Mouse (Mus musculus) hindbrain, embryonic 14.5 days (tissue): ENCODE measurements around the gene Man2b2. TPM values are rescaled to one million over a fixed set of nuclear protein-coding genes. Genes with fewer than 3 reads are reported as not detected.
"Not testable (repeated sequence)": the region's sequence is repeated elsewhere in the genome, so short reads cannot be mapped to it uniquely, and the experiment has no call there.

Source experiments
- ATAC-seq: fragments of 200-750 bp; cut with Nextera tagmentation; 2 replicates; pipeline ENCODE4 v1.8.0; 2017; ENCODE audit warnings: moderate number of reproducible peaks, mild to moderate bottlenecking, moderate TSS enrichment, moderate library complexity; ENCODE audit not compliant: low FRiP score
- DNase-seq: peaks from one replicate; pipeline ENCODE4 v3.0.0-alpha.2; 2015; ENCODE audit warnings: low spot score
- H3K27ac ChIP-seq: fragments of 300-500 bp; sonication (generic); 2 replicates; pipeline ENCODE4 v1.5.1; 2014; ENCODE audit warnings: mild to moderate bottlenecking, moderate library complexity
- H3K27me3 ChIP-seq: fragments of 300-500 bp; sonication (generic); 2 replicates; pipeline ENCODE4 v1.6.1; 2014; ENCODE audit warnings: mild to moderate bottlenecking, low read length, mixed read lengths; ENCODE audit not compliant: control insufficient read depth, insufficient read depth
- H3K36me3 ChIP-seq: fragments of 300-500 bp; sonication (generic); replicated peaks from 2 replicates; pipeline ENCODE4 v1.6.1; 2014; ENCODE audit not compliant: control insufficient read depth, insufficient read depth
- H3K4me1 ChIP-seq: fragments of 300-500 bp; sonication (generic); replicated peaks from 2 replicates; pipeline ENCODE4 v1.6.1; 2014; ENCODE audit warnings: antibody characterized with exemption, low read length, mixed read lengths; ENCODE audit not compliant: control insufficient read depth, insufficient read depth
- H3K4me2 ChIP-seq: fragments of 300-500 bp; sonication (generic); replicated peaks from 2 replicates; pipeline ENCODE4 v1.6.1; 2014; ENCODE audit warnings: mild to moderate bottlenecking, moderate library complexity
- H3K4me3 ChIP-seq: fragments of 300-500 bp; sonication (generic); replicated peaks from 2 replicates; pipeline ENCODE4 v1.5.1; 2014; ENCODE audit warnings: mild to moderate bottlenecking, low read length
- H3K9ac ChIP-seq: fragments of 300-500 bp; sonication (generic); 2 replicates; pipeline ENCODE4 v1.6.1; 2014
- H3K9me3 ChIP-seq: fragments of 300-500 bp; sonication (generic); 2 replicates; pipeline ENCODE4 v1.6.1; 2016; ENCODE audit warnings: low read length; ENCODE audit not compliant: control insufficient read depth
- WGBS: fragments of 180-500 bp; shearing (Covaris S2); extraction: QIAGEN DNeasy Blood & Tissue Kit; methylation state at CpG from one replicate; pipeline ENCODE4 v1.1.7; 2014; 5-methylcytosine and 5-hydroxymethylcytosine counted together
- polyA plus RNA-seq: library from polyadenylated mRNA; unstranded; fragments of >200 nt; fragmentation: Nextera tagmentation; extraction: Ambion mirVana; gene quantifications from 2 replicates; pipeline ENCODE4 v1.2.1, GENCODE M21; 2014

The Man2b2 gene
- polyA plus RNA-seq, 1 experiment from 2014 or later = 13.9 TPM

DNA sequence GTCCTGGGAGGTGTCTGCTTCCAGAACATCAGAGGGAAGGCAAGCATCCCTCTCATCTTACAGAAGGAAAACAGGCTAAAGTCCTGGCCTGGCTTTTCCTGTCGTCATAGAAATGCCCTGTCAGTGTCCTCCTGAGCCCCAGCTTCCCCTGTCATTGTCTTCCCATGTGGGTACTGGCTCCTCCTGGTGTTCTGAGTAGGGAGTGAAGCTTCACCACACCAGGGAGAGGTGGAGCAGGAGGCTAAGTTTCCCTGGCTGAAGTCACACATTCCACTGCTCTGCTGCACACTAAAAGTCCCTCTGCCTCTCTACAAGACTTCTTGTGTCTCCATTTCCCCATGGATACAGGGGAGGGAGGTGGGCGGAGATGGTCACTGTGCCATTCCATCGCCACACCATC is 12.7 kb downstream of the Man2b2 start:
- Histone ChIP-seq H3K4me2 (no peak overlapping the region), H3K36me3 (no peaks in the 10 kb centered on the region), H3K27ac (no peak overlapping the region), H3K4me3 (no peak overlapping the region), H3K9me3 (no peaks in the 10 kb centered on the region), H3K4me1 (no peaks in the 10 kb centered on the region), H3K27me3 (no peaks in the 10 kb centered on the region), H3K9ac (no peak overlapping the region)
- DNase-seq (no peak), ATAC-seq (no peak)
- WGBS = 58% methylated on average over 3 of the region's 3 CpGs

DNA sequence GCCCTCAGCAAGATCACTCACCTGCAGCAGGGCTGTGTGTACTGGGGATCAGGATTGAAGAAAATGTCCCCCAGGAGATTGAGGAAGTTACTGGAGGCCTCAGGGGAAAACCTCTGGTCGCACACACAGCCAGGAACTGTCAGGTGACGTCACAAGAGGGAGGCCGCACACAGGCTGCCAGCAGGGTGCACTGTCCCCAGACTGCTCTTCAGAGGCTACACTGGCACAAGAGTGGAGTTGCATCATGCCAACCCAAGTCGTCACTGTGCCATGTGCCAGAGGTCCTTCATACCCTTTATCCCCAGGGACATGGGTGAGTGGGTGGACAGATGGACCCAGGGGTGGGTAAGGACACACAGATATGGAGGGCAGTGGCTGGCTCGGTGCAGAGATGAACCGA is 15.9 kb downstream of the Man2b2 start:
- ATAC-seq (no peak), DNase-seq (no peak)
- no peaks in the 10 kb centered on the region for H3K4me1 ChIP-seq
- no peaks in the 10 kb centered on the region for H3K27me3 ChIP-seq
- no peak overlapping the region for H3K27ac ChIP-seq
- no peaks in the 10 kb centered on the region for H3K36me3 ChIP-seq
- H3K9me3 ChIP-seq = no peaks in the 10 kb centered on the region
- 72% methylated on average over 6 of the region's 6 CpGs for WGBS
- no peak overlapping the region for H3K4me2 ChIP-seq
- H3K9ac ChIP-seq = no peak overlapping the region
- H3K4me3 ChIP-seq = no peak overlapping the region

DNA sequence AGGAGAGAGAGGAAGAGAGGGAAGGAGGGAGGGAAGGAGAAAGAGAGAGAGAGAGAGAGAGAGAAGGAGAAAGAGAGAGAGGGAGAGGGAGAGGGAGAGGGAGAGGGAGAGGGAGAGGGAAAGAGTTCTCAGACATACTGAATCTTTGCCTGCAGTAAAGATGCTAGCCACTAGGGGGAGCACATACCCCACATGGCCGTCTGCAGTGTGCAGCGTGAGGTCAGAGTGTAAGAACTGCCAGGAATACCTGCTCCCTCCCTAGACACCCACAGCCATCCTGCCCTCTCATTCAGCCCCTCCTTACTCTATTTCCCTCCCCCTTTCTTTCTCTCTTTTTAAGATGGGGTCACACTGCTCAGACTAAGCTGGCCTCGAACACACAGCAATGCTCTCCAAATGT is 19.0 kb downstream of the Man2b2 start:
- Histone ChIP-seq H3K27me3 (no peaks in the 10 kb centered on the region), H3K27ac (no peak overlapping the region), H3K4me2 (no peak overlapping the region), H3K4me3 (no peak overlapping the region), H3K9me3 (no peaks in the 10 kb centered on the region), H3K4me1 (no peaks in the 10 kb centered on the region), H3K36me3 (no peaks in the 10 kb centered on the region), H3K9ac (no peak overlapping the region)
- no peak for ATAC-seq
- WGBS = 24% methylated on average over 3 of the region's 3 CpGs
- DNase-seq = peak; percentile 74

DNA sequence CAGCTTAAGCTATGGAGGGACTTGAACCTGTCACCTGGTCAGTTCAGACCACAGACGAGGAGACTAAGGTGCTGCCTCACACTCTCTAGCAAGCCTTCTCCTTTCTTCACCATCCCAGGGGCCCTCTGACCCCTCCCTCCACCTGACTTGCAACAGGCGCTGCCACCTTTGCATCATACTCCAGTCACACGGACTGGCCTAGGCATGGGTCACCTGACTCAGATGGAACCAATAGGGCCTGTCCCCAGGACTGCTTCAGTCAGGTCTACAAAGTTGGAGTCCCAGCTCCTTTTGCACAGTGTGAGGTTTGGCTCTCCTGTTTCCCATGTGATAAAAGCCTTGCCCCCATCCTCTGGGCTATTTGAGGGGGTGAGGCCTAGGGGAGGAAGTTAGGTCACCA is 19.8 kb downstream of the Man2b2 start:
- H3K36me3 ChIP-seq = no peaks in the 10 kb centered on the region
- 90% methylated on average over 3 of the region's 3 CpGs for WGBS
- H3K4me1 ChIP-seq = no peaks in the 10 kb centered on the region
- ATAC-seq (no peak), DNase-seq (no peak)
- no peak overlapping the region for H3K27ac ChIP-seq
- no peak overlapping the region for H3K4me2 ChIP-seq
- H3K27me3 ChIP-seq = no peaks in the 10 kb centered on the region
- no peaks in the 10 kb centered on the region for H3K9me3 ChIP-seq
- H3K4me3 ChIP-seq = no peak overlapping the region
- no peak overlapping the region for H3K9ac ChIP-seq

DNA sequence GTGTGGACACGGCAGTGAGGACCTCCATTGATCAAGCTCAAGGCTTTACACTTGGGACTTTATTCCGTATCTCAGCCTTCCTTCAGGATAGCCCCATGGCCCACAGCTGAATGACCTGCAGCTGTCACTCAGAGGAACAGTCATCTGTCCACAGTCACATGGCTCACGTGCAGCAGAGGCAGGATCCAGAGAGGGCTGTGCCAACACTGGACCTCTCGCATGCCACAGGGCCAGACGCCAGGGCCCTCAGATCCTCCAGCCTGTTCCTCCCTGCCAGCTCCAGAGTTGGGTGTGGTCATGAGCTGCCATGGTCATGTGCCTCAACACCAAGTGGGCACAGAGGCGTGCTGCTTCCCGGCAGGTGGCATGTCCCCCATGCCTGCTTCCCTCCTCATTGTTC is 21.3 kb downstream of the Man2b2 start:
- no peaks in the 10 kb centered on the region for H3K27me3 ChIP-seq
- no peaks in the 10 kb centered on the region for H3K9me3 ChIP-seq
- H3K4me2 ChIP-seq = no peak overlapping the region
- DNase-seq = no peak
- no peaks in the 10 kb centered on the region for H3K4me1 ChIP-seq
- H3K9ac ChIP-seq = no peak overlapping the region
- ATAC-seq = no peak
- WGBS = 85% methylated on average over 7 of the region's 7 CpGs
- H3K27ac ChIP-seq = no peak overlapping the region
- no peak overlapping the region for H3K4me3 ChIP-seq
- H3K36me3 ChIP-seq = no peaks in the 10 kb centered on the region

DNA sequence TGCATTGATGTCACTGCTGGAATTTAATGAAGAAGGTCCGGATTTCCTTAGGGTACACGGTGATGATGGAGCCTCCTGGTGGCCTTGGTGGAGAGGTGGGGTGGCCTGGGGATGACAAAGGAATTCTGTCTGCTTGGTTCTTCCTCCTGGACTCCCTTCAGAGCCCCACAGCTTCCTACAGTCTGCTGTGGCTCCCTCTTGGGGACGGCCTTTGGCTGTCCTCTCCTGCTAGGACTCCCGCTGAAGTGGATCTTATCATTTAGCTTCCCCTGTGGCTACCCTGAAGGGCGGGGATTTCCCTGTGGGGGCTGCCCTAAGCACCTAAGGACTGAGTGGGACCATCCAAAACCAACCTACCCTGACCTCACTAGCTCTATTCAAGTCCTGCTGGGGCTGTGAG is 23.3 kb downstream of the Man2b2 start:
- no peak for DNase-seq
- ATAC-seq = no peak
- Histone ChIP-seq H3K9me3 (no peaks in the 10 kb centered on the region), H3K4me1 (no peaks in the 10 kb centered on the region), H3K27me3 (no peaks in the 10 kb centered on the region), H3K4me2 (no peak overlapping the region), H3K9ac (no peak overlapping the region), H3K27ac (no peak overlapping the region), H3K4me3 (no peak overlapping the region), H3K36me3 (no peaks in the 10 kb centered on the region)
- WGBS = 38% methylated on average over 5 of the region's 5 CpGs

DNA sequence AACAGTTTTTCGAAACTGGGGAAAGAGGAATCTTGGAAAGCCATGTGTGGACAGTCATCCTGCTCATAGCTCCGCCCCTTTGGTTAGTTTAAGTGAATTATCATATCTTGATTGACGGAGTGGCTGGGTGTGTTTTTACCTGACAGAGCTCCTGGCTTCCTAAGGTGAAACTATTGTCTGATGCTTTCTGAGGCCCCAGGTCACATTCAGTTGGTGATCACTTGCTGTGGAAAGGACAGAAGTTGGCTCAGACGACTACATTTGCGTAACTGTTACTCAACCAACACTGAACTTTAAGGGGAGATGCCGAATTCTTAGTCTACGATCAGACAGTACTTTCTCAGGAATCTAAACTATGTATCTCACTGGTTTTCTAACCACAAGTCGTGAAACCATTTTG is 33.2 kb downstream of the Man2b2 start:
- H3K36me3 ChIP-seq = peaks cover 14% of the 10 kb centered on the region
- H3K27ac ChIP-seq = no peak overlapping the region
- H3K27me3 ChIP-seq = no peaks in the 10 kb centered on the region
- peak overlapping the region; percentile 56 for H3K4me3 ChIP-seq
- WGBS = 51% methylated on average over 8 of the region's 8 CpGs
- DNase-seq = no peak
- peak overlapping the region; percentile 59 for H3K4me2 ChIP-seq
- H3K9ac ChIP-seq = 0 out of 2 replicates have a peak overlapping the region, but pooled peaks have one; percentile 44
- no peak; the same call in 1 of the 2 replicates for ATAC-seq
- H3K9me3 ChIP-seq = no peaks in the 10 kb centered on the region
- H3K4me1 ChIP-seq = peaks cover 9% of the 10 kb centered on the region

DNA sequence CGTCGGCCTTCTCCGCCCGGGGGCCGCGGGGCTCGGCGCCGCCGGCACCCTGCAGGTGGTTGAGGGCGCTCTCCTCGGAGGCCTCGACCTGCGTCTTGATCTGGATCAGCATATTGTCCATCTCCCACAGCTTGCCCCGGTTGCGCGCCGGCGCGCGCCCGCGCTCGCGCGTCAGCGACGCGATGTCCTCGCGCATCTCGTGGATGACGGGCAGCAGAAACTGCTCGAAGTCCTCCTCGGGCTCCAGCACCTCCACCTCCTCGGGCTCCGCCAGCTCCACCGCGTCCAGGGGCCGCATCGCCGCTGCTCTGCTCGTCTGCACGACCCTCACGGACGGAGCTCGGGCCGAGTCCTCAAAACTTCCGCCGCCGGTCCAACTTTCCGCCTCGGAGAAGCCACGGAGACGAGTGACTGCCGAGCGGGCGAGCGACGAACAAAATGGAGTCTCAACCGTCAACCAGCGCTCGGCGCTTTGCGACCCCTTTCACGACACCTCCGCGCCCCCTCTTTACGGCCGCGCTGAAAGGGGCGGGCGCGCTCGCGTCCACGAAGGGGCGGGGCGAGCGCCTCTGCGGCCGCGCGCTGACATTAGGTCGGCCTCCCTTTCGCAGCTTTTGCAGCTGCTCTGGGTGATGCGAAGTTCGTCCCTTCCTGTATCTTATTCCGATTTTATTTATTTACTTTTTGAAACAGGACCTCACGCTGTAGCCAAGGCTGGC is 34.0 kb downstream of the Man2b2 start, which contains the start of gene Mrfap1:
Gene Mrfap1 (minus strand): TSS at position 477 of the 719 bp plus-strand sequence.
- H3K4me2 ChIP-seq = peak within 1 kb of the TSS; percentile 59
- H3K4me1 ChIP-seq, H3K27me3 ChIP-seq, H3K9me3 ChIP-seq: not testable (repeated sequence)
- peak within 1 kb of the TSS; percentile 93 for H3K27ac ChIP-seq
- DNase-seq (peak; percentile 96), ATAC-seq (peak; percentile 82)
- WGBS = under 1% methylated on average over 87 of the region's 90 CpGs
- H3K36me3 ChIP-seq = peaks cover 14% of the 10 kb centered on the region
- peak within 1 kb of the TSS; percentile 78 for H3K9ac ChIP-seq
- H3K4me3 ChIP-seq = peak within 1 kb of the TSS; percentile 56

DNA sequence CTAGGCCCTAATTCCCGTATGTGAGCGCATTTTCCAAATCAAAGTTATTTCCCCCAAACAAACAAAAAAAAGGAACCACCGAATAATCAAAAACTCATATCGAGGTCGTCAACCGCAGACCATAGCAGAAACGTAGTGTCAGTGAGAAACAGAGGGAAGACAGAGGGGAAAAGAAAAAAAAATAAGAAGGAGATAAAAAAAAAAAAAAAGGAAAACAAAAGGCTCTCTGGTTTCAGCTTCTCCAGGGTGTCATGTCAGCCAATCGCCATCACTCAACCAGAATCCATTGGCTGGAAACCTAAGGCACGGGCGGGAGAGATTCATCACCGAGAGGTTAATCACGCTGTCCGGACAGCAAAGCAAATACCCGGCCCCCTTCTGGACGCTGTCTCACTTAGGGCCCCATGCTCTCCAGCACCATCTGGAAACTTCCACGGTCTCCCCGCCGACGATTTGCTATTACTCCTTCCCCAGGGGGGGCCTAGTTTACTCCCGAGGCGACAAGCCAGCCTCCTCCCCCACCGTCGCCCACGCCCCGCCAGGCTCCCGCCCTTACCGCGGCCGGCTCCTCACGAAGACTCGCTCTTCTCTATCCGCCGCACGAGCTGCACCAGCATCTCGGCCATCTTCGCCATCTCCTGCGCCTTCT is 34.7 kb downstream of the Man2b2 start:
- 6% methylated on average over 33 of the region's 37 CpGs for WGBS
- H3K4me3 ChIP-seq = peak overlapping the region; percentile 56
- peak; percentile 39 for ATAC-seq
- H3K4me1 ChIP-seq, H3K9me3 ChIP-seq, H3K27me3 ChIP-seq: not testable (repeated sequence)
- peak overlapping the region; percentile 93 for H3K27ac ChIP-seq
- H3K9ac ChIP-seq = peak overlapping the region; percentile 78
- peak overlapping the region; percentile 59 for H3K4me2 ChIP-seq
- peaks cover 14% of the 10 kb centered on the region for H3K36me3 ChIP-seq
- peak; percentile 57 for DNase-seq
